Mouse (Mus musculus) midbrain, embryonic 13.5 days (tissue): ENCODE results near the gene Ilkap. TPM values are rescaled to one million over a fixed set of nuclear protein-coding genes. Genes with fewer than 3 reads are reported as not detected.

Experiments
- ATAC-seq: fragments of 200-750 bp; cut with Nextera tagmentation; 2 replicates; pipeline ENCODE4 v1.8.0; 2017; ENCODE audit warnings: mild to moderate bottlenecking, moderate TSS enrichment, moderate library complexity
- H3K27ac ChIP-seq: fragments of 300-500 bp; sonication (generic); 2 replicates; pipeline ENCODE4 v1.5.1; 2015; ENCODE audit warnings: inconsistent platforms, mild to moderate bottlenecking, moderate library complexity
- H3K27me3 ChIP-seq: fragments of 300-500 bp; sonication (generic); 2 replicates; pipeline ENCODE4 v1.6.1; 2015; ENCODE audit warnings: mild to moderate bottlenecking, inconsistent platforms
- H3K36me3 ChIP-seq: fragments of 300-500 bp; sonication (generic); 2 replicates; pipeline ENCODE4 v1.6.1; 2015; ENCODE audit warnings: mild to moderate bottlenecking, inconsistent platforms
- H3K4me1 ChIP-seq: fragments of 300-500 bp; sonication (generic); replicated peaks from 2 replicates; pipeline ENCODE4 v1.6.1; 2015; ENCODE audit warnings: inconsistent platforms
- H3K4me2 ChIP-seq: fragments of 300-500 bp; sonication (generic); replicated peaks from 2 replicates; pipeline ENCODE4 v1.6.1; 2015; ENCODE audit warnings: moderate library complexity, mild to moderate bottlenecking, inconsistent platforms
- H3K4me3 ChIP-seq: fragments of 300-500 bp; sonication (generic); replicated peaks from 2 replicates; pipeline ENCODE4 v1.5.1; 2015; ENCODE audit warnings: mild to moderate bottlenecking, inconsistent platforms
- H3K9ac ChIP-seq: fragments of 300-500 bp; sonication (generic); replicated peaks from 2 replicates; pipeline ENCODE4 v1.6.1; 2015; ENCODE audit warnings: mild to moderate bottlenecking, inconsistent platforms
- H3K9me3 ChIP-seq: fragments of 300-500 bp; sonication (generic); 2 replicates; pipeline ENCODE4 v1.6.1; 2016; ENCODE audit warnings: mild to moderate bottlenecking, inconsistent platforms
- WGBS: fragments of 180-500 bp; shearing (Covaris S2); methylation state at CpG from one replicate; pipeline ENCODE4 v1.1.7; 2015; 5-methylcytosine and 5-hydroxymethylcytosine counted together
- polyA plus RNA-seq: library from polyadenylated mRNA; unstranded; fragments of >200 nt; fragmentation: Nextera tagmentation; extraction: Ambion mirVana; gene quantifications from 2 replicates; pipeline ENCODE4 v1.2.1, GENCODE M21; 2015

The Ilkap gene
- polyA plus RNA-seq, 1 experiment from 2014 or later, result 155 TPM

DNA sequence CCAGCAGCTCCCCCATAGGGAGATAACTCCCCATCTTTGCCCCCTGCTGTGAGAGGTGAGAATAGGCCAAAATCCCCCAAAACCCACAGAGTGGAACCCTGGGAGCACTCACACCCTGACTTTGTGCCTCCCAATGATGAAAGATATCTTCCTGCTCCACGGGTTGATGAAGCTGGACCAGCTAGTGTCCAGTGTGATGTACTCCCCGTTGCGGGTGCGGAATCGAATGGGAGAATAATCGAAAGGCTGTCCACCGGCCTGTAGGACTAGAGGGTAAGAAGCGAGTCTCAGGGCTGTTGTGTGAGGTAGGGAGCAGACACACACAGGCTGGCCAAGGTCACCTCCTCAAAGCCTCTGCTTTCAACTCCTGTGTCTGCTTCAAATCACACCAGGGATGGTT lies 36.3 kb upstream of the Ilkap start:
- no peak for ATAC-seq

DNA sequence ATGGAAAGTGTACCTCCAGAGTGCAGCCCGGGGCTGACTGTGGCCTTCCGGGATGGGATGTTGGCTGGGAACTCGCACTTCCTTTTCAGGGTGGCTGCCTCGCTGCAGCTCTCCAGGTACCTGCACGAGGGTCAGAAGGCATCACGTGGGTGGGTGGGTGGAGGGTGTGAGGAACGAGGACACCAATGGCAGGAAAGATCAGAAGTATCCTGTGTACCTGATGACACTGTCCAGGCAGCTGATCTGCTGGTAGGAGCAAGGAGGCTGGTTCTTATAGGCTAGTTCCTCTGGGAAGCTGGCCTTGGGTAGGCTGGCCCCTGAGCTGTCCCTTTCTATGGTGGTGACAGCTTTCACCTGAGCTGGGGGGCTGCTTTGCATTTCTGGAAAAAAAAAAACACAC lies 32.1 kb upstream of the Ilkap start:
- no peaks in the 10 kb centered on the region for H3K9me3 ChIP-seq
- no peaks in the 10 kb centered on the region for H3K27me3 ChIP-seq
- H3K4me3 ChIP-seq, result no peak overlapping the region
- H3K36me3 ChIP-seq, result peaks cover 43% of the 10 kb centered on the region
- H3K27ac ChIP-seq, result no peak overlapping the region
- H3K4me2 ChIP-seq, result no peak overlapping the region
- no peaks in the 10 kb centered on the region for H3K4me1 ChIP-seq
- no peak overlapping the region for H3K9ac ChIP-seq
- WGBS, result 87% methylated on average over 7 of the region's 7 CpGs
- no peak for ATAC-seq

More for the DNA sequence above, 36.3 kb upstream of the Ilkap start:
- Histone ChIP-seq H3K9ac (no peak overlapping the region), H3K9me3 (no peaks in the 10 kb centered on the region), H3K4me2 (no peak overlapping the region), H3K4me3 (no peak overlapping the region), H3K27ac (no peak overlapping the region), H3K27me3 (no peaks in the 10 kb centered on the region), H3K36me3 (peaks cover 25% of the 10 kb centered on the region), H3K4me1 (peaks cover 9% of the 10 kb centered on the region)
- 92% methylated on average over 8 of the region's 8 CpGs for WGBS

DNA sequence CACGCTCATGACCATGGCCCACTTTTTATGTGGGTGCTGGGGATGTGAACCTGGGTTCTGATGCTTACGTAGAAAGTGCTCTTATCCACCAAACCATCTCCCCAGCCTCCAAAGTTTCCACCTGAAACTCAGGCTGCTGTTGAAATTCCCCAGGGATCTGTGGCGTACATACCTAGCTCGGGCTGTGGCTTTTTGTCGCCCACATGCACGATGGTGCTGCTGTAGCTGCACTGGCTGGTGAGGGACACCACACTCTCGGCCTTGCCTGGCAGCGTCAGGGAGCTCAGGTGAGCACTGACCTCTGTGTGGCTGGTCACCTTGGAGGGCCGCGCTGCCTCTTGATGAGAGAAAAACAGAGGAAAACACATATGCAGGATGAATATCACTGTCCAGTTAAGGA lies 30.6 kb upstream of the Ilkap start:
- Histone ChIP-seq H3K4me3 (no peak overlapping the region), H3K9ac (no peak overlapping the region), H3K9me3 (no peaks in the 10 kb centered on the region), H3K4me1 (no peaks in the 10 kb centered on the region), H3K4me2 (no peak overlapping the region), H3K27ac (no peak overlapping the region), H3K36me3 (peaks cover 36% of the 10 kb centered on the region), H3K27me3 (no peaks in the 10 kb centered on the region)
- no peak for ATAC-seq
- WGBS, result 95% methylated on average over 10 of the region's 10 CpGs

DNA sequence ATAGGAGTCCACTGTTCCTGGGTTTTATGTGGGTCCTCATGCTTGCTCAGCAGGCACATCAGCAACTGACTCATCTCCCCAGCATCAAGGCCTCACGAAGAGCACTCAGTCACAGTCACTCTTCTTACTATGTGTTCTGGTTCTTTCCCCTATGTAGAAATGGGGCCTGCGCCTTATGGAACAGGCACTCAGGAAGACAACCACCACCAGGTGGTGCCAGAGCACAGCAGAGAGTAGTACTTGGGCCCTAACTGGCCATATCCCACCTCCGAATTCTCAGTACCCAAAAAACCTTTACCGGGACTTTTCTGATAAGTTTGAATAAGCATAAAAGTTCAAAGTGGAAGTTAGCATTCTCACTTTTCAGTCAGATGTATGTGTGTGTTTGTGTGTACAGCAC lies 30.0 kb upstream of the Ilkap start:
- WGBS, result 36% methylated on average over 4 of the region's 4 CpGs
- Histone ChIP-seq H3K4me3 (no peak overlapping the region), H3K9me3 (no peaks in the 10 kb centered on the region), H3K4me2 (no peak overlapping the region), H3K9ac (no peak overlapping the region), H3K36me3 (peaks cover 32% of the 10 kb centered on the region), H3K4me1 (no peaks in the 10 kb centered on the region), H3K27me3 (no peaks in the 10 kb centered on the region), H3K27ac (no peak overlapping the region)
- peak; percentile 80 for ATAC-seq

DNA sequence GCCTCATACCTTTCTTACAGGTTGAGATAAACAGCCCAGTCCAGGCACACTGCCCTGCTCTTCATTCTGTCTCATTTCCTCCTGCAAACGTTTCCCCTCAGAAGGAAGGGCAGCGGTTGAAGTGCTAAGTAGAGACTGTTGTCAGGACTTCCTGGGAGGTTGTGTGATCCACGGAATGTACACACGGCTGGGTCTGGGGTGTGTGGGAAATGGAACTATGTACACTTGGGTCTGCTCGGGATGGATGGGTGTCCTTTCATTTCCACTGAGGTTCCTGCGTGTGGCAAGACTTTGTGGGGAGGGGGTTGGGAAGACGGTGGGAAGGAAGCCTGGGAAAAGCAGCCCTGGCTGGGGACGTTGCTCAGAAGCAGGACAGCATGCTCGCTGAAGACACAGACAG lies 27.8 kb upstream of the Ilkap start:
- peaks cover 28% of the 10 kb centered on the region for H3K36me3 ChIP-seq
- no peaks in the 10 kb centered on the region for H3K9me3 ChIP-seq
- no peak for ATAC-seq
- H3K4me3 ChIP-seq, result no peak overlapping the region
- H3K4me1 ChIP-seq, result no peaks in the 10 kb centered on the region
- whole genome bisulfite sequencing, result 89% methylated on average over 9 of the region's 9 CpGs
- H3K9ac ChIP-seq, result no peak overlapping the region
- no peak overlapping the region for H3K27ac ChIP-seq
- H3K4me2 ChIP-seq, result no peak overlapping the region
- no peaks in the 10 kb centered on the region for H3K27me3 ChIP-seq

- Histone ChIP-seq H3K4me3 (no peak overlapping the region), H3K4me1 (peaks cover 17% of the 10 kb centered on the region), H3K36me3 (peaks cover 29% of the 10 kb centered on the region), H3K9ac (no peak overlapping the region), H3K27me3 (no peaks in the 10 kb centered on the region), H3K4me2 (no peak overlapping the region), H3K27ac (no peak overlapping the region), H3K9me3 (no peaks in the 10 kb centered on the region)
- WGBS, result 88% methylated on average over 8 of the region's 8 CpGs
- no peak for ATAC-seq
Measured at GRCm38 (mm10) chr1:91420601-91421065, 22.0 kb upstream of the Ilkap start.

GRCm38 (mm10) chr1:91419862-91420600 lies 21.4 kb upstream of the Ilkap start:
- WGBS, result 74% methylated on average over 10 of the region's 10 CpGs
- H3K4me2 ChIP-seq, result no peak overlapping the region
- H3K9ac ChIP-seq, result no peak overlapping the region
- ATAC-seq, result no peak
- H3K36me3 ChIP-seq, result peaks cover 29% of the 10 kb centered on the region
- no peak overlapping the region for H3K4me3 ChIP-seq
- H3K9me3 ChIP-seq, result no peaks in the 10 kb centered on the region
- no peaks in the 10 kb centered on the region for H3K27me3 ChIP-seq
- peaks cover 22% of the 10 kb centered on the region for H3K4me1 ChIP-seq
- H3K27ac ChIP-seq, result no peak overlapping the region

DNA sequence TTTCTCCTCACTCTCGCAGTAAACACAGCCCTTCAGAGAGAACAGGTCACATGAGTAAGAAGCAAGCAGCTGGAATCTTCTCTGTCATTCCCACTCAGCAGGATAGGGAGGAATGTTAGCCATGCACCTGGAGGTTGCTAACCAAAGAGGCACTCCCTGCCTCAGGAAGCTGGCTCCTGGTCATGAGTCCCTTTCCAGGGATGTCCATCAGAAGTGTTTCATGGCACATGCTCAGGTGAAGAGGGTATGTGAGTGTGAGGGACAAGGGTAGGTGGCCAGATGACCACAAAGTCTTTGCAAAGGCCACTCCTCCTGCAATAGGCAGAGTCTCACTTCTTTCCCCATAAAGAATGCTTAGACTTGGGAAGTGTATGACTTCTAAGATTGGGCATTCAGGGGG lies 19.4 kb upstream of the Ilkap start:
- H3K9ac ChIP-seq, result no peak overlapping the region
- 79% methylated on average over 1 of the region's 1 CpGs for WGBS

GRCm38 (mm10) chr1:91415311-91415710 lies 16.7 kb upstream of the Ilkap start:
- no peak for ATAC-seq
- H3K27me3 ChIP-seq, result no peaks in the 10 kb centered on the region
- WGBS, result 34% methylated on average over 5 of the region's 5 CpGs
- peak overlapping the region; percentile 74; the same call in 1 of the 2 replicates for H3K9ac ChIP-seq
- H3K4me3 ChIP-seq, result no peak overlapping the region
- no peaks in the 10 kb centered on the region for H3K9me3 ChIP-seq
- H3K4me1 ChIP-seq, result peaks cover 61% of the 10 kb centered on the region
- H3K36me3 ChIP-seq, result peaks cover 29% of the 10 kb centered on the region
- H3K27ac ChIP-seq, result peak overlapping the region; percentile 98
- H3K4me2 ChIP-seq, result peak overlapping the region; percentile 95; the same call in 1 of the 2 replicates

More for the DNA sequence above, 19.4 kb upstream of the Ilkap start:
- no peak for ATAC-seq
- Histone ChIP-seq H3K27me3 (no peaks in the 10 kb centered on the region), H3K27ac (no peak overlapping the region), H3K4me3 (no peak overlapping the region), H3K4me2 (no peak overlapping the region), H3K9me3 (no peaks in the 10 kb centered on the region), H3K4me1 (peaks cover 39% of the 10 kb centered on the region), H3K36me3 (peaks cover 29% of the 10 kb centered on the region)

- peak overlapping the region; percentile 95 for H3K4me2 ChIP-seq
- H3K4me1 ChIP-seq, result peaks cover 61% of the 10 kb centered on the region
- H3K27me3 ChIP-seq, result no peaks in the 10 kb centered on the region
- H3K27ac ChIP-seq, result peak overlapping the region; percentile 98
- no peak overlapping the region for H3K4me3 ChIP-seq
- H3K36me3 ChIP-seq, result peaks cover 26% of the 10 kb centered on the region
- H3K9me3 ChIP-seq, result no peaks in the 10 kb centered on the region
- 30% methylated on average over 4 of the region's 4 CpGs for WGBS
- ATAC-seq, result no peak
- peak overlapping the region; percentile 74; the same call in 1 of the 2 replicates for H3K9ac ChIP-seq
Measured at GRCm38 (mm10) chr1:91414903-91415302, 16.3 kb upstream of the Ilkap start.

GRCm38 (mm10) chr1:91413898-91414594 lies 15.4 kb upstream of the Ilkap start, which contains the start of gene Hes6:
Gene Hes6 (minus strand): TSS chr1:91414038.
- H3K9me3 ChIP-seq, result no peaks in the 10 kb centered on the region
- peaks cover 20% of the 10 kb centered on the region for H3K36me3 ChIP-seq
- peak within 1 kb of the TSS; percentile 81 for H3K4me3 ChIP-seq
- peak; percentile 72 for ATAC-seq
- H3K9ac ChIP-seq, result peak within 1 kb of the TSS; percentile 96
- peaks cover 61% of the 10 kb centered on the region for H3K4me1 ChIP-seq
- peak within 1 kb of the TSS; percentile 98 for H3K27ac ChIP-seq
- H3K27me3 ChIP-seq, result no peaks in the 10 kb centered on the region
- under 1% methylated on average over 32 of the region's 39 CpGs for WGBS
- peak within 1 kb of the TSS; percentile 95 for H3K4me2 ChIP-seq

DNA sequence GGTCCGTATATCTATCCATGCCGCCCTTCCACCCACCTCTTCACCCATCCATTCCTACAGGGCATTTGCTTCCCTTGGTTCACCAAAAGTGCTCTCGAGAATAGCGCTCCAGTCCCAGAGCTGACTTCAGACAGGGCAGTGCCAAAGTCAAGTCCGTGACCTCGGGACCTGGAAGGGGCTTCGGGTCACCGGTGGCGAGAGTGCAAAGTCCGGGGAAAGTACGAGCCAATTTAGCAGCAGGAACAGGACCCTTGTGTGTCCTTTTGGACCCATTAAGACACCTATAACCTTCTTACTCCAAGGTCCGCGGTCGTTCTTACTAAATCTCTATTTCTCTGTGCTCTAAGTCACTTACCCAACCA lies 14.9 kb upstream of the Ilkap start:
- Histone ChIP-seq H3K36me3 (peaks cover 20% of the 10 kb centered on the region), H3K9ac (peak overlapping the region; percentile 74), H3K4me1 (peaks cover 61% of the 10 kb centered on the region), H3K4me2 (peak overlapping the region; percentile 95), H3K4me3 (peak overlapping the region; percentile 81), H3K9me3 (no peaks in the 10 kb centered on the region), H3K27ac (peak overlapping the region; percentile 98), H3K27me3 (no peaks in the 10 kb centered on the region)
- WGBS, result under 1% methylated on average over 14 of the region's 14 CpGs
- ATAC-seq, result no peak
